Mouse (Mus musculus): ENCODE measurements around the gene 1700024G13Rik. TPM values are rescaled to one million over a fixed set of nuclear protein-coding genes. Genes with fewer than 3 reads are reported as not detected.

The 1700024G13Rik gene
- polyA plus RNA-seq, 1 experiment from 2014 or later: not detected

GRCm38 (mm10) chr14:32332515-32333445, 55.4 kb downstream of the 1700024G13Rik start:
- Histone ChIP-seq H3K27ac (replicated peaks) (no peak overlapping the region), H3K9me3 (replicated peaks) (no peaks in the 10 kb centered on the region), H3K4me2 (no peak overlapping the region), H3K27me3 (no peaks in the 10 kb centered on the region), H3K36me3 (replicated peaks) (no peaks in the 10 kb centered on the region), H3K9ac (no peak overlapping the region), H3K4me1 (replicated peaks) (no peaks in the 10 kb centered on the region), H3K4me3 (replicated peaks) (no peak overlapping the region)
- 69% methylated on average over 20 of the region's 20 CpGs for WGBS (ENCODE audit: insufficient replicate concordance)
- no peak for ATAC-seq (ENCODE audit: insufficient read depth)

GRCm38 (mm10) chr14:32327366-32327765, 60.8 kb downstream of the 1700024G13Rik start:
- no peak for ATAC-seq (ENCODE audit: insufficient read depth)
- no peak overlapping the region for H3K9ac ChIP-seq
- no peaks in the 10 kb centered on the region for H3K9me3 ChIP-seq (replicated peaks)
- H3K4me2 ChIP-seq: no peak overlapping the region
- H3K27ac ChIP-seq (replicated peaks): no peak overlapping the region
- no peak overlapping the region for H3K4me3 ChIP-seq (replicated peaks)
- WGBS (ENCODE audit: insufficient replicate concordance): 67% methylated on average over 9 of the region's 9 CpGs
- H3K36me3 ChIP-seq (replicated peaks): no peaks in the 10 kb centered on the region
- no peaks in the 10 kb centered on the region for H3K4me1 ChIP-seq (replicated peaks)
- H3K27me3 ChIP-seq: no peaks in the 10 kb centered on the region

Other genes starting within 250 kb of the 1700024G13Rik start
- gene Msmb, start 246.4 kb downstream of the 1700024G13Rik start, polyA plus RNA-seq (2015; fragmentation: Nextera tagmentation; extraction: Ambion mirVana): 0.30 and 0.31 TPM in 2 replicates
- gene Ncoa4, start 228.5 kb downstream of the 1700024G13Rik start, polyA plus RNA-seq (2015; fragmentation: Nextera tagmentation; extraction: Ambion mirVana): 332 and 365 TPM in 2 replicates
- gene Timm23, start 186.5 kb downstream of the 1700024G13Rik start, polyA plus RNA-seq (2015; fragmentation: Nextera tagmentation; extraction: Ambion mirVana): 159 and 163 TPM in 2 replicates
- 13.0 and 13.1 TPM in 2 replicates for gene Parg, start 186.4 kb downstream of the 1700024G13Rik start, polyA plus RNA-seq (2015; fragmentation: Nextera tagmentation; extraction: Ambion mirVana)
- gene Ogdhl, start 66.4 kb downstream of the 1700024G13Rik start, polyA plus RNA-seq (2015; fragmentation: Nextera tagmentation; extraction: Ambion mirVana): 0.76 and 0.83 TPM in 2 replicates
- gene Slc18a3, start 76.5 kb upstream of the 1700024G13Rik start, polyA plus RNA-seq (2015; fragmentation: Nextera tagmentation; extraction: Ambion mirVana): not detected in 2 replicates
- gene Chat, start 77.6 kb upstream of the 1700024G13Rik start, polyA plus RNA-seq (2015; fragmentation: Nextera tagmentation; extraction: Ambion mirVana): not detected in 2 replicates
- gene Ercc6, start 125.1 kb upstream of the 1700024G13Rik start, polyA plus RNA-seq (2015; fragmentation: Nextera tagmentation; extraction: Ambion mirVana): 5.6 and 6.0 TPM in 2 replicates
- gene Prrxl1, start 211.0 kb upstream of the 1700024G13Rik start, polyA plus RNA-seq (2015; fragmentation: Nextera tagmentation; extraction: Ambion mirVana): 0.02 TPM in 1 of 2 replicates, not detected in the other

All from liver, embryonic 15.5 days (tissue).